Mouse (Mus musculus): ENCODE results near the gene Grik4. TPM values are rescaled to one million over a fixed set of nuclear protein-coding genes. Genes with fewer than 3 reads are reported as not detected.

Grik4 gene
- polyA plus RNA-seq, 1 experiment: 0.16 TPM

DNA sequence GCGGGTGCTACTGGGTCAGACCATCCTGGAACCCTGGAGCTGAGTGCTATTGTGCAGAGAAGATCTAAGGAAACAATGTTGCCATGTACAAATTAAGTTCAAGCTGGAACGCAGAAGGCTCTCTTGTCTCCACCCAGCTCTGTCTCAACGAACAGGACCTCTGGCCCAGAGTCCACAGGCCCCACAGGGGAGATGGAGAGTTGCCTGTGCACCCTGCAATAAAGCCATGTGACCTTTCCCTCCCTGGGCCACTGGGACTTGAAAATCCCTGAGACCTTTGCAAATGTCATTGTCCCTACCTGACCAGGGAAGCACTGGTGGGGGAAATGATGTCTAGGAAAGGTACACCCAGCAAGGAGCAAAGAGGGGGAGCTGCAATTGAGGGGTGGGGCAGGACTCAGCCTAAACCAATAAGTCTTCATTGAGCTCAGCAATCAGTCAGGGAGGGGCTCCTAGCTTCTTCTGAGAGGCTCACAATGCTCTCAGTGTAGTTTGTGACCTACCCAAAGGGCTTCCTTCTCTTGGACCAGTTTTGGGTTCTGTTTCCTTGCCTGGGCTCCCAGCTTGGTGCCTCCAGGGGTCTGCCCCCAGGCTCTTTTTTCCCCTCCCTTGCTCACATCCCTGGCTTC lies 187.2 kb downstream of the Grik4 start:
- Histone ChIP-seq H3K27ac (ENCODE audit: control insufficient read depth, insufficient read depth, low read length) (no peak overlapping the region), H3K27me3 (ENCODE audit: control insufficient read depth, insufficient read depth, low read length) (no peaks in the 10 kb centered on the region), H3K4me1 (replicated peaks; ENCODE audit: control insufficient read depth, insufficient read depth, low read length) (peaks cover 8% of the 10 kb centered on the region; the same call in 1 of the 2 replicates), H3K36me3 (ENCODE audit: control insufficient read depth, insufficient read depth, low read length) (no peaks in the 10 kb centered on the region), H3K4me3 (ENCODE audit: control insufficient read depth, insufficient read depth, low read length) (no peak overlapping the region)
- no peak for DNase-seq
- WGBS: 93% methylated on average over 3 of the region's 3 CpGs
- no peak for TF ChIP-seq CTCF (IDR thresholded peaks at IDR 0.05; ENCODE audit: borderline replicate concordance, control insufficient read depth, extremely low read depth, insufficient read depth, low read length, poor library complexity)
- TF ChIP-seq POLR2A (IDR thresholded peaks at IDR 0.05; ENCODE audit: control insufficient read depth, extremely low read depth, insufficient read depth, low read length, poor library complexity): no peak

DNA sequence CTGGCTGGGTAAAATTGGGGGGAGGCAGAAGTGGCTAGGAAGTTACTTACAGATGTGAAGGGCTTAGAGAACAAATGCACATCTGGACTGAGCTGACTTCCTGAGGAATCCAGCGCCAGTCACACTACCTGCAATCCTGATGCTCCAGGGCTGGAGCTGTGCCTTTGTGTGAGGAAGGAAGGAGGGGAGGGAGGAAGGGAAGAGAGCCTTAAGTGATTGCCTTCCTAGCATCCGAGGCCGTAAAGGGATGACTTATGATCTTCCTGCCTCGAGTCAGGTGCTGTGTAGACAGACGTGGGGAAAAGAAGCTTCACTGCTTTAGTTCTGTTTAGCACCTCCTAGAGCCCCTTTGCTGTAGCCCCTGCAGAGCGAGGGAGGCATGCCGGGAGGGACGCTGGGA lies 189.6 kb downstream of the Grik4 start:
- H3K4me1 ChIP-seq (replicated peaks; ENCODE audit: control insufficient read depth, insufficient read depth, low read length): peaks cover 8% of the 10 kb centered on the region; the same call in 1 of the 2 replicates
- no peak overlapping the region for H3K4me3 ChIP-seq (ENCODE audit: control insufficient read depth, insufficient read depth, low read length)
- no peak for TF ChIP-seq CTCF (IDR thresholded peaks at IDR 0.05; ENCODE audit: borderline replicate concordance, control insufficient read depth, extremely low read depth, insufficient read depth, low read length, poor library complexity)
- H3K27ac ChIP-seq (ENCODE audit: control insufficient read depth, insufficient read depth, low read length): no peak overlapping the region
- H3K36me3 ChIP-seq (ENCODE audit: control insufficient read depth, insufficient read depth, low read length): no peaks in the 10 kb centered on the region
- no peaks in the 10 kb centered on the region for H3K27me3 ChIP-seq (ENCODE audit: control insufficient read depth, insufficient read depth, low read length)
- DNase-seq: no peak
- 34% methylated on average over 8 of the region's 8 CpGs for WGBS

DNA sequence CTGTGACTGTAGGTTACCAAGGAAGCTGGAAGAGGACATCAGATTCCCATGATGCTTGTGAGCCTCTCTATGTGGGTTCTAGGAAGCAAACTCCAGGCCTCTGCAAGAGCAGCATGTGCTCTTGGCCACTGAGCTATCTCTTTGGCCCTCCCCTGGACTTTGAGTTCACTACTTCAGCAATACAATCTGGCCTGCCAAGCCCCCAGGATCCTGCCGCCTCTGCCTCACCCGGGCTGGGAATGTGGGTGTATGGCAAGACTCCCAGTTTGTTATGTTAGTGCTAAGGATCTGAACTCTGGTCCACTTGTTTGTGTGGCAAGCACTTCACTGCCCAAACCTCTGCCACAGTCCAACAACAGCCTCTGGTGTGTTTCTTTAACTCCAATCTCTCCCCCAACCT lies 193.1 kb downstream of the Grik4 start:
- no peak for DNase-seq
- H3K4me1 ChIP-seq (replicated peaks; ENCODE audit: control insufficient read depth, insufficient read depth, low read length): peaks cover 8% of the 10 kb centered on the region; the same call in 1 of the 2 replicates

DNA sequence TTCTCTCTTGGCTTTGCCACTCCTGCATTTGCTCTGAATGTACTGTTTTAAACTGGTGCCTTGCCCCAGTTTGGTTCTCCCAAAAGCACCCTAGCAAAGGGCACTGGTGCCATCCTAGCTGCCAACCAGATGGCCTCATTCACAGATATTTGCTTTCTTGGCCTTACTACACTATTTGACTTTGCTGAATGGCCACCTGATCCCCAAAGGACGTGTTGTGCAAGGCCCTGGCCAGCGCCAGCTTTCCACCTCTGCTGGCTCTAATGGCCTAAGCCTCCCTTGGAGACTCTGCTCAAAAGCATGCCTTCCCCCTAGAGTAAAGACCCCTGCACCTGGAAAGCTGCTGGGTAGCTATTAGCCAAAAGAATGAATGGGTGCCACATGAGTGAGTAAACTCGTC lies 194.1 kb downstream of the Grik4 start:
- no peaks in the 10 kb centered on the region for H3K27me3 ChIP-seq (ENCODE audit: control insufficient read depth, insufficient read depth, low read length)
- H3K4me1 ChIP-seq (replicated peaks; ENCODE audit: control insufficient read depth, insufficient read depth, low read length): 0 out of 2 replicates have a peak, but pooled peaks cover 3% of the 10 kb centered on the region
- no peaks in the 10 kb centered on the region for H3K36me3 ChIP-seq (ENCODE audit: control insufficient read depth, insufficient read depth, low read length)
- TF ChIP-seq POLR2A (IDR thresholded peaks at IDR 0.05; ENCODE audit: control insufficient read depth, extremely low read depth, insufficient read depth, low read length, poor library complexity): no peak
- TF ChIP-seq CTCF (IDR thresholded peaks at IDR 0.05; ENCODE audit: borderline replicate concordance, control insufficient read depth, extremely low read depth, insufficient read depth, low read length, poor library complexity): no peak
- H3K27ac ChIP-seq (ENCODE audit: control insufficient read depth, insufficient read depth, low read length): no peak overlapping the region
- no peak overlapping the region for H3K4me3 ChIP-seq (ENCODE audit: control insufficient read depth, insufficient read depth, low read length)
- DNase-seq: no peak
- 85% methylated on average over 3 of the region's 3 CpGs for WGBS

More for the DNA sequence above, 193.1 kb downstream of the Grik4 start:
- Histone ChIP-seq H3K27ac (ENCODE audit: control insufficient read depth, insufficient read depth, low read length) (no peak overlapping the region), H3K27me3 (ENCODE audit: control insufficient read depth, insufficient read depth, low read length) (no peaks in the 10 kb centered on the region), H3K4me3 (ENCODE audit: control insufficient read depth, insufficient read depth, low read length) (no peak overlapping the region), H3K36me3 (ENCODE audit: control insufficient read depth, insufficient read depth, low read length) (no peaks in the 10 kb centered on the region)
- WGBS: 91% methylated on average over 2 of the region's 2 CpGs
- TF ChIP-seq POLR2A (IDR thresholded peaks at IDR 0.05; ENCODE audit: control insufficient read depth, extremely low read depth, insufficient read depth, low read length, poor library complexity) (no peak), CTCF (IDR thresholded peaks at IDR 0.05; ENCODE audit: borderline replicate concordance, control insufficient read depth, extremely low read depth, insufficient read depth, low read length, poor library complexity) (no peak)

DNA sequence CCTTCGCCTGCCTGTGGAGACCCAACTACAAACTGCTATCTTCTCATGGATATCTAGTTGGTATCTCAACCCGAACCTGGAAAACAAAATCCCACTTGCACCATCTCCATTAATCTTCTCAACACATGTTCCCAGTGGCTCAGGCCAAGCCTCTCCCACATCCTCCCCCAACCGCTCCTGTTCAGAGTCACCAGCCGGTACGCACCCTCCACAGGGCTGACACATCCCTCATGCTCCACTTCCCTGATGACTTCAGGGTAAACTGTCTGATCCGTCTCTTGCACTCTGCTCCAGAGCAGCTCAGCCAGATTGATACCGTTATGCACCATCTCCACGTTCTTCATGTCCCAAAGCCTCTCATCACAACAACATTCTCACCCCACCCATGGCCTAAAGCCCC lies 198.3 kb downstream of the Grik4 start:
- TF ChIP-seq POLR2A (IDR thresholded peaks at IDR 0.05; ENCODE audit: control insufficient read depth, extremely low read depth, insufficient read depth, low read length, poor library complexity): no peak
- no peak for TF ChIP-seq CTCF (IDR thresholded peaks at IDR 0.05; ENCODE audit: borderline replicate concordance, control insufficient read depth, extremely low read depth, insufficient read depth, low read length, poor library complexity)
- no peak for DNase-seq
- H3K4me3 ChIP-seq (ENCODE audit: control insufficient read depth, insufficient read depth, low read length): no peak overlapping the region
- no peaks in the 10 kb centered on the region for H3K36me3 ChIP-seq (ENCODE audit: control insufficient read depth, insufficient read depth, low read length)
- H3K4me1 ChIP-seq (replicated peaks; ENCODE audit: control insufficient read depth, insufficient read depth, low read length): no peaks in the 10 kb centered on the region
- 92% methylated on average over 8 of the region's 8 CpGs for WGBS
- H3K27ac ChIP-seq (ENCODE audit: control insufficient read depth, insufficient read depth, low read length): no peak overlapping the region
- no peaks in the 10 kb centered on the region for H3K27me3 ChIP-seq (ENCODE audit: control insufficient read depth, insufficient read depth, low read length)

DNA sequence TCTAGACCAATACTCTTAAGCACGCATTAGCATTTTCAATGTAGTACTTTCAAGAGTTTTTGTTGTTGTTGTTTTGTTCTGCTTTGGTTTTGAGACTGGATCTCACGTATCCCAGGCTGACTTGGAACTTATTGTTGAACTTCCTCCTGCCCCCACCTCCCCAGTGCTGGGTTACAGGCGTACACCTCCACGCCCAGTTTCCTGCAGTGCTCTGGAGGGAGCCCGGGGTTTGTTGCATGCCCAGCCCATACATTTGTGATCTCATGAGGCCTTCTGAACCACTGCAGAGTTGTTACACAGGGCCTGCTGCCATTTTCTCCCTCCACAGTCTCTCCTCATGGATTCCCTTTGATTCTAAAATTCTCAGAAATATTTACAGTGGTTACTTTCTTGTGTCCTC lies 201.9 kb downstream of the Grik4 start:
- H3K27ac ChIP-seq (ENCODE audit: control insufficient read depth, insufficient read depth, low read length): no peak overlapping the region
- WGBS: 47% methylated on average over 5 of the region's 5 CpGs
- TF ChIP-seq CTCF (IDR thresholded peaks at IDR 0.05; ENCODE audit: borderline replicate concordance, control insufficient read depth, extremely low read depth, insufficient read depth, low read length, poor library complexity) (no peak), POLR2A (IDR thresholded peaks at IDR 0.05; ENCODE audit: control insufficient read depth, extremely low read depth, insufficient read depth, low read length, poor library complexity) (no peak)
- H3K4me3 ChIP-seq (ENCODE audit: control insufficient read depth, insufficient read depth, low read length): no peak overlapping the region
- no peaks in the 10 kb centered on the region for H3K4me1 ChIP-seq (replicated peaks; ENCODE audit: control insufficient read depth, insufficient read depth, low read length)
- no peaks in the 10 kb centered on the region for H3K36me3 ChIP-seq (ENCODE audit: control insufficient read depth, insufficient read depth, low read length)
- DNase-seq: no peak
- no peaks in the 10 kb centered on the region for H3K27me3 ChIP-seq (ENCODE audit: control insufficient read depth, insufficient read depth, low read length)

Measured in thymus, adult 2 months (tissue).